Mouse (Mus musculus): ENCODE measurements around the gene Trim15.
"Not testable (repeated sequence)": the region's sequence is repeated elsewhere in the genome, so short reads cannot be mapped to it uniquely, and the experiment has no call there.

The Trim15 gene

DNA sequence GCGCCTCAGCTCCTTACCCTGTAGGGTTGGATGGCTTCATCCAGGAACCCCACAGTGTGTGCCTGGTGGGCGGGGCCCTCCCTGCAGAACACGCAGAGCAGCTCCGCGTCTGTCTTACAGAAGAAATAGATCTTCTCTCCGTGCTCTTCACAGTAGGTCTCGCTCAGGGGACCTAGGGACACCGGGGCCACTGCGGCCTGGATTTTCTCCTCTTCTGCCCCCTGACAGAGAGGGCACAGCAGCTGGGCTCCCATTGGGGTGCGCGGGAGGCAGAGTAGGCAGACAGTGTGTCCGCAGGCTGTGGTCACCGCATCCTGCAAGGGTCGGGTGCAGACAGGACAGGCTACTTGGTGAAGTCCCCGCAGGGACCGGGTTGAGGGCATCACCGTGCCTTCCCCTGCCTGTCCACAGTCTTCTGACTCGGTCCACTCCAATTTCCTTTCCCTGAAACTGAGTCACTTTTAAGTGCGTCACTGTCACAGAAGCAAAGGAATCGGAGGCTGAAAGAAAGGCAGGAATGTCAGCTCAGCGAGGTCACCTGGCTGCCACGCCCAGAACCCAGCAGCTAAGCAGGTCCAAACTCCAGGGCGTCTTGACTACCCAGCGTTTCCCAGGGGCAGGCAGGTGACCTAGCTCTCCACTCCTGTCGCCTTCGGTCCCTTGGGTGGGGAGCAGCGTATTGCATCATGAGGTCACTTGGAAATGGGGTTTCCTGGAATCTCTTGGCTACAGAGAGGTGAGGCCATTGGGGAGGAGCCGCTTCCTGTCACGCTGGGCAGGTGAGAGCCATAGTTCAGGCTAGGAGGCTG lies at the start of gene Trim15:
Gene Trim15 (minus strand): TSS at position 492 of the 809 bp plus-strand sequence.
- no peak for DNase-seq

DNA sequence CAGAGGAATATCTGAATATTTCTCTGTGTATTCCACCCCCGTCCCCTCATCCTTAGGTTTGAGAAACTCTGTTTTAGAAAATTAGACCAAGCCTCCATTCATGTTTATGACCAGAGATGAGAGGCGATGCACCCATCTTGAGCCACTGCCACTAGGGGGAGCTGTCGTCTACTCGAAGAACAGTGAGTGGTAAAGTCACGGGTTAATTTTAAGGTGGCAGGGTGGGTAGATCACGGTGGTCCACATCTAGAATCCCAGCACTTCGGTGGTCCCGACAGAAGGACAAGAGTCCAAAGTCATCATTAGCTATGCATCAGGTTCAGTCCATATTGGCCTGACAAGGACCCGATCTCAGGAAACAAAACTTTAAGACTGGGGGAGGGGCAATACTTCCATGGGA lies 48.1 kb upstream of the Trim15 start:
- DNase-seq: peak; percentile 43

DNA sequence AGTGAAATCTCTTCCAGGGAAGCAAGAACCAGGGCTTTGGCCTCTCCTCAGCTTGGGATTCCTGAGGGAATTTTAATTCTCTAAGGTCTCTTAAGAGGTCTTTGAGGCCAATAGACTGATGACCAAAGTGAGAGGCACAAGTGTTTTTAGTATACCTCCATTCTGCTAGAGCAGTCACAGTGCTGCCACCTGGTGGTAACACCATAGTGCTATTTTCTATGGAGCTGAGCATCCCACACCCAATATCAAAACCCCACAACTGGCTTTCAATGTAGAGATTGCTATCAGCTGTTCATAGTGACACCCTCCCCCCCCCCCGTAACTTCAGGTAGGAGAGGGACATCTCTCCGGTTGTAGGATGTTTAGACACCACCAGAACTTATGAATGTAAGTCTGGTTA lies 47.1 kb upstream of the Trim15 start:
- DNase-seq: peak; percentile 53

DNA sequence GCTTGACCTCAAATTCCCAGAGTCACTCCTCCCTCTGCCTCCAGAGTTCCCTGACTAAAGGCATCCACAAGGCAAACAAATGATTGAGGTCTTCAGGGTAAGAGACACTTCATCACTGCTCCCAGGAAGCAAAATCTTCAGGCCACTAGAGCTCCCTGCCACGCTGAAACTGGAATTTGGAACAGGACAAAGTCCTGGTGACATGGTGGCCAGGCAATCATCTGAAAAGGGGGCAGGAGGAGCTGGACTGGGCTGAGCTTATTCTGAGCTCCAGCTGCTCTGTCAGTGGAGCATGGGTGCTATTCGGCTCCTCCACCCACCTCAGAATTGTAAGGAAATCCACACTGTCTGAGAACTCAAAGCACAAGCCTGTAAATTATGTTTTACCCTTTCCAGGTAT lies 45.0 kb upstream of the Trim15 start:
- no peak for DNase-seq

DNA sequence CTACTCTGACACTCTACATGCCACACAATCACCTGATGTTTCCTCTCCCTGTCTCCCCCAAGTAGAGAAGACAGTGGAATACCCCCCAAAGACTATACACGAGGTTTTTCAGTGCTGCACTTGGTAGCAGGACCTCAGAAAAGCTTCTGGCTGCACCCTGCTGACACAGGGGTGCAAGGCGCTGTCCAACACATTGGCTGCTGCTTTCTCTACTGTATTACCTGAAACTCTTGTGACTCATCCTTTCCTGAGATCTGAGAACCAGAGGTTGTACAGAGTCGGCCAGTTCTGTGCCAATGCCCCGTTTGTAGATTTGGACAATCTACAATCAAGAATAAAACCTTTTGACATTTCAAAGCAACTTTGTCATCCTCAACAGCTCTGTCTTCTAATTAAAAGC lies 42.8 kb upstream of the Trim15 start:
- DNase-seq: no peak

DNA sequence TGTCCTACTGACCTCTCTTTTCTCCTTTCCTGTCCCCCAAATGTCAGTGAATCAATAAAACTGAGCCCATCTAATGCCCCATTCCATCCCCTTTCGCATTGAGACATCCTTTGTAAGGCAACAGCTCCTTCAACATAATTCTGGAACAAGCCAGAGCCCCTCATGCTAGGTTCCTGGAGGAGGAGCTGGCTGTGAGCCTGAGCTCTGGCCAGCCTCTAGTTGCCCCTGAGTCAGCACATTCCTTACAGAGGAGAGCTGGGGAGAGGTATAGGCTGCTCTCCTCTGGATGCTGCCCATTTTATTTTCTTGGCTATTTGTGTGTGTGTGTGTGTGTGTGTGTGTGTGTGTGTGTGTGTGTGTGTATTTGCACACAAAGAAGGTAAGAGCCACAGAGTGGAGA lies 41.2 kb upstream of the Trim15 start:
- DNase-seq: no peak

DNA sequence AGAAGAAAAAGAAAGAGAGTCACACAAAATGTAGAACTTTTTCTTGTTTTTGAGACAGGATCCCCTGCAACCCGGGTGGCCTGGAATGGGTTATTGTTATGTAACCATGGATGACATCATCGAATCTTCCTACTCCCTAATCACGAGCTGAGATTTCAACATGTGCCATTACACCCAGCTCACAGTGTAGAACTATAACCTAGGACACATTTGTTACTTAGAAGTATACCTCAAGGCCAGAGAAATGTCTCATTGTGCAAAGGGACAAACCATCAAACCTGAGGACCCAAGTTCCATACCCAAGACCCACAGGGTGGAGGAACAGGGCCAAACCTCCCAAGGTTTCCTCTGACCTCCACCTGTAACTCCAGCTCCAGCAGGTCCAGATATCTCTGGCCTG lies 36.6 kb upstream of the Trim15 start:
- no peak for DNase-seq

DNA sequence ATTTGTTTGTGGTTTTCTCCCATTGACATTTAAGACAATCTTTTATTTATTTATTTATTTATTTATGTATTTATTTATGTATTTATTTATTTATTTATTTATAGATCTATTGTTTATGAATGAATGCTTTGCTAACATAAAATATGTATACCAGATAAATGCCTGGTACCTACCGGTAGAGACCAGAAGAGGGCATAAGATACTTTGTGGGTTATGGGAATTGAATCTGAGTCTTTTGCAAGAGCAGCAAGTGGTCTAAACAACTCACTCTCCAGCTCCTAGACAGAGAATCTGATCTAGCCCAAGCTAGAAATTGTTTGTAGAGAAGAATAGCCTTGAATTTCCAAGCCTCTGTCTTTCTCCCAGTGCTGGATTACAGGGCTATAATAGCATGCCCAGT lies 33.7 kb upstream of the Trim15 start:
- DNase-seq: no peak

DNA sequence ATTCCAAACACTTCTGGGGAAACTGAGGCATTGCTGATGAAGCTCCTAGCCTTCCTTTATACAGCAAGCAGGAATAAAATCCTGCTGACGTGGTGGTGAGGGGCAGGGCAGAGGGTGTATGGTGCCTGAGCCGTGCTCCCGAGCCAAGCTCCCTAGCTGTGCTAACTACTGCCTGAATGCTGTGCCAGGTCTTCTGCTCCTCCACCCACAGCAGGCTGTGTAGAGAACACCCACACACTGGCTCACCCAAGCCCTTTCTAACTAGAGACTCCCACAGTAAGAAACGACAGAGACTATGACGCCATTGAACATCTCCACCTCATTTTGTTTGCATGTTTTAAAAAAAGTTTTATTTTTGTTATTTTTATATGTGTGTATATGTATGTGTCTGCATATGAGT lies 33.0 kb upstream of the Trim15 start:
- peak; percentile 13 for DNase-seq

DNA sequence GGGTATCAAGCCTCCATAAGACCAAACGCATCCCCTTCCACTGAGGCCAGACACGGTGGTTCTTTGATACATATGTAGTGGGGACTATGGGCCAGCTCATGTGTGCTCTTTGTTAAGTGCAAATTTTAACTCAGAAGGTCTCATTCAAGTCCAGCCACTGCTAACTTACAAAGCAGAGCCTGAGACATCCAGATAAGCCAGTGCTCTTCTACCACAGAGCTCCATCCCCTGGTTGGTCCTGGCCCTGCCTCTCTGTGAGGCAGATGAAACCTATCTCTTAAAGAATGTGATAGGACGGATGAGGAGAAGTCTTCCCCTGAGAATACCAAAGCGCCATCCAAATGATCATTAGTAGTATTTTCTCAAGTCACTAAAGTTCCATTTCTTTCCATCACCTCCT lies 32.4 kb upstream of the Trim15 start:
- no peak for DNase-seq

DNA sequence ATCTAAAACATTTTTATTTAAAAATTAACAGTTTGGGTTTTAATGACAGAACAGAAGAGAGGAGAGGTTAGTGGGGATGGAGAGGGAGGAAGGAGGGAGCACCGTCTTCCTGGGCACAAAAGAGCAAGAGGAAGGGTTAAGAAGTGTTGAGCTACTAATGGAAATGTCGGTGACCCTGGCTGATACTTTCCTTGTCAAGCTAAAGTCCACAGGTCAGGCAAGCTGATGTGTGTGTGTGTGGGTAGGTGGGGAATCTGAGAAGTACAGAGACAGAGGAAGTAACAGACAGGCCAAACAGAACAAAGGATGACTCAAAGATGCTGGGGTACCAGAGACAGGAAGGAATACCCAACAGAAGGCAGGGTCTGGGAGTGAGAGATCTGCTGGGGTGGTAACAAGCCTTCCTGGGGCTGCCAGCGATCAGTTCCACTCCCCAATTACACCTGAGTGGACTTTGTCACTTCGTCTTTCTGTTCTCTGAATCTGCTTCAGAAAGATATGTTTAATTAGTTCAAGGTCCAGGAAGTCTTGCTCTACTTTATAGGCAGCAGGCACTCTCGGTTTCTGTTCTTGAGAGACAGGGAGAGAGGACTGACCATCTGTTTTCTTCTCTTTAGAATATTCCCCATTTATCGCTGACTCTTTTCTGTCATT lies 30.7 kb upstream of the Trim15 start, which contains the start of gene Trim31:
Gene Trim31 (plus strand): TSS at position 567 of the 654 bp plus-strand sequence.
- no peak for DNase-seq

DNA sequence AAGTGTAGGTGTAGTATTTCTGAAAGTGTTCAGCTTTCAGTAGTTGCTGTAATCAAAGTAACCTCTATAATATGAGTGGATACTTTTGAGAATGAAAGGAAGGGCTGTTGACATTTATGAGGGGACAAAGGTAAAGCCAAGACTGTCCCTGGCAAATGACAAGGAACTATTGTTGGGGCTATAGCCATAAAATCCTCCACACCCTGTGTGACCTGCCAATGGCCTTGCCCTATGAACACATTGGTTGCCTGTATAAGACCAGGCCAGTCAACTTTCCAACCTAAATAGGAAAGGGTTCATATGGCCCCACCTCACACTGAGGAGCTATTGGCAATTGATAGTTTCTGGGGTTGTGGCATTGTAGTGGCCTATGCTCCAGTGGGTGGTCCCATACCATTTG lies 30.1 kb upstream of the Trim15 start:
- no peak for DNase-seq

DNA sequence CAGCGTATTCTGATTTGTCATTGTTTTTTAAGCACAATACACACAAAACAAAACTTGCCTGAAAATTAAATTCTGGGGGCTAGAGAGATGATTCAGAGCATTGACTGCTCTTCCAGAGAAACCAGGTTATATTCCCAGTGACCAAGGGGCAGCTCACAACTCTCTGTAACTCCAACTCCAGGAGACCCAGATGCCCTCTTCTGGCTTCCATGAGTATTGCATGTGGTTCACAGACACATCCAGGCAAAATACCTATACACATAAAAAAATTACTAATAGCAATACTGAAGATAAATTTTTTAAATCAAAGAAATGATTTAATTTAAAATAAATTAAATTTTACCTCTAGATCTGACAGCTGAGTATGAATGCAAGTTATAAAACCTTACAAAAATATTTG lies 29.6 kb upstream of the Trim15 start:
- DNase-seq: no peak

DNA sequence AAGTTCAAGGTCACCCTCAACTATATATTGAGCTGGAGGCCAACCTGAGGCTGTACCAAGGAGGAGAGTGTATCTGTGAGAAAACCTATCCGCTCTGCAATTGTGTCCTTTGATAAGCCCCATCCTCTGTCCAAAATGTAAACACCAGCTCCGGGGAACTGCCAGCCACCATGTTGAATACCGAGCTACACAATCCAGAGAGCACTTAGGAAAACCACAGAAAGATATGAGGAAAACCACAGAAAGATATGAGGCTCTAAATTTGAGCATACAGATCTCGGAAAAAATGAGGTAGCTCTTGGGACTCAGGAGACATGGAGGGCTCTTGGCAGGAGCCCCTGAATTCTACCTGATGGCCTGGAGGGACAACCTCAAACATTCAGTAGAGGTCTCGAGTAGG lies 26.4 kb upstream of the Trim15 start:
- DNase-seq: no peak

DNA sequence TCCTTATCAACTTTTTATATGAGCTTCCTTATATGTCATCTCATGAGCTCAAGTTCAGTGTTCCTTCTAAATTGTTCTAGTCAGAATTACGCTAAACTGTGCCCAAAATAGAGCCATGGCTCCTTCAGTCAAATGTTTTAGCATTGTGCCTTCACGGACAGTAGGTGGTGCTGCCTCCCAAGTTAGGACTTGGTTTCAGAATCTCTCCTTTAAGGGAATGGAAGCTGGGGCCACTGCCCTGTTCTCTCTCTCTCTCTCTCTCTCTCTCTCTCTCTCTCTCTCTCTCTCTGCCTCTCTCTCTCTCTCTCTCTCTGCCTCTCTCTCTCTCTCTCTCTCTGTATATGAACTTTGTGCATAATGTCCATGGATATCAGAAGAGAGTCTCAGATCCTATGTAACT lies 25.4 kb upstream of the Trim15 start:
- DNase-seq: peak; percentile 27

DNA sequence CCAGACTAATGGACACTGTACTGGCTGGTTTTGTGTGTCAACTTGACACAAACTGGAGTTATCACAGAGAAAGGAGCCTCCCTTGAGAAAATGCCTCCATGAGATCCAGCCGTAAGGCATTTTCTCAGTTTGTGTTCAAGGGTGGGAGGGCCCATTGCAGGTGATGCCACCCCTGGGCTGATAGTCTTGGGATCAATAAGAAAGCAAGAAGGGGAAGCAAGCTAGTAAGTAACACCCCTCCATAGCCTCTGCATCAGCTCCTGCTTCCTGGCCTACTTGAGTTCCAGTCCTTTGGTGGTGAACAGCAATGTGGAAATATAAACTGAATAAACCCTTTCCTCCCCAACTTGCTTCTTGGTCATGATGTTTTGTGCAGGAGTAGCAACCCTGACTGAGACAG lies 24.5 kb upstream of the Trim15 start:
- not testable (repeated sequence) for DNase-seq

DNA sequence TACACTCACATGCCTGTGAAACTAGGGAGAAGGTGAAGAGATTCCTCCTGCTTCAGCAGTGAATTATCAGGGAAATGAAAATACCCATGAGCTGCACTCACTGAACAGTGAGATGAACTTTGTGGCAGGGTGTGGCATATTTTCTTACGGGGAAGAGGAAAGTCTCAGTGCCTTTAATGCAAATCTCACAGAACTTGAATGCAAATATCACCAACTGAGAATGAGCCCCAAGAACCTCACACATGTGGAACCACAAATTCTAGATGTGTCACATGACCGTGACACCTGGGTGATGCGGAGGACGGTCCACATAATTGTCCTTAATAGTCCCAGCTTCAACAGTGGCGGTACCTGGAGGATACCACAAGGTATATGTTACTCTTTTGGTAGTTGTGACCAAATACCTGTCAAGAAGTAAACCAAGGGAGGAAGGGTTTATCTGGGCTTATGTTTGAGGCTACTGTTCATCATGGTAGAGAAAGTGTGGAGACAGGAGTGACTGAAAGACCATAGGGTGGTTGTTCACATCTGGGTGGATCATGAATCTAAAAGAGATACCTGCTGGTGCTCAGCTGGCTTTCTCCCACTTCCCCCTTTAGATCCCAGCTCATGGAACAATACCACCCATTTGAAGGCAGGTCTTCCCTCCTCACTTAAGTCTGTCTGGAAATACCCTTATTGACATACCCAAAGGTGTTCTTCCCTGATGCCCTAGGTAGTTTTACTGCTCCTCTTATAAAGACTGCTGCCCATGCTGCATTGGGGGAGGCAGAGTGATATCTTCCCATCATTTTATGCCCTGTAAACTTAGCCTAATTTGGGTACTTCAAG lies 23.3 kb upstream of the Trim15 start, which contains the start of gene Trim40:
Gene Trim40 (minus strand): TSS at position 51 of the 831 bp plus-strand sequence.
- DNase-seq: no peak

DNA sequence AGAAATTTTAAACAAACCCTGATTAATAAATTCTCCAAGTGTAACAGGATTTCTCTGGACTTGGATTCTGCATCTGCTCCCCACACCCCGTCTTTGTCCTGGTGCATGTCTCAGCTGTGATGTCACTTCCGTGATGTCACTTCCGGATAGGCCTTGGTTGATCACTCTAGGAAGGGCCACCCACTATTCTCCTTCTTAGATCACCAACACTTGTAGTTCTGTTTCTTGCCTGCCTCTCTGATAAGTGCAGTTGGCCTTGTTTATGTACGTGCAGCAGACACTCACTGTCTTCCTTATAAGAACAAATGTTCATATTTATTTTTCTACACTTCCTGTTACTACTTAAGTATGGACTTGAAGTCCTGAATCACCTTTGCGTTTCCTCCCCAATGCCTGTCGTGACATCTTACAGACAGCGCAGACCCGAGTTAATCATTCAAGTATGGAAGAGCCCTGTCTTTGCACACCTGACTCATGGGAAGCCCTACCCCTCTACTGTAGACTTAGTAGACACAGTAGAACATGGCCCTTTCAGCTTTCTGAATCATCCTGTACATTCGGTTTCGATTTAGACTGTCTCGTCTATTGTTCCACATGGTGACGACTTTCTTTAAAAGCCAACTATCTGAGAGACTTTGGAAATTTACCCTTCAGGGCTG lies 18.3 kb upstream of the Trim15 start:
- DNase-seq: no peak

DNA sequence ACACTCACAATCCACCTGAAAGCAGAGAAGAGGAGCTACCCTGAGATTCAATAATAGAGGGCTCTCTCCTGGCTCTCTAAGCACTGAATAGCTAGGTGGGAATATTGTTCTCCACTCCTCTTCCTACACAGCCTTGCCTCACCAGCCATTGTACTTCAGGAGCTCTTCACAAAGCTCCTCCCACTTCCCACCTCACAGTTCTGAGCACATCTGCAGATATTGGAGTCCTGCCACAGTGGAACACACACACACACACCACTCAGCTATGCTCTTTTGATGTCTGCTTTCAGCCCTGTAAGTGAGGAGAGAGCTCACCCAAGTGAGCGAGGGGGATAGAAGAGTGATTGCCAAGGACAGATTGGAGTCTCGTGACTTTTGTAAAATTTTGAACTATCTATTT lies 16.3 kb upstream of the Trim15 start:
- no peak for DNase-seq

DNA sequence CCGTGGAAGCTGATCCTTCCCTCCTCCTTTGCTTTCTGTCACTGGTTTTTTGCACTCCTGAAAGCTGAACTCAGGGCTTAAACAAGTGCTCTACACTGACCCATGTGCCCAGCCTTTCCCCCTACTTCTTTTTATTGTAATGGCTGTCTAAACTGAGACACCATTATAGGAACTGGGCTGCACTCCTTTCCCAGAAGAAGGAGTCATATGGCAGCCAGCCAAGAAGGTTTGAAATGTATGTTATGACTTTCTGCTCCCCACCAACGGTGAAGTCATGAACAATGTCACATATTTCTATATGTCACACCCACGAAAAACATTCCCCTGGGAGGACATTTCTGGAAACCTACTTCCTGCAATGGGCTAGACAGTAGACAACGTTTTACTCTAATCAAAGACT lies 7.6 kb upstream of the Trim15 start:
- no peak for DNase-seq

DNA sequence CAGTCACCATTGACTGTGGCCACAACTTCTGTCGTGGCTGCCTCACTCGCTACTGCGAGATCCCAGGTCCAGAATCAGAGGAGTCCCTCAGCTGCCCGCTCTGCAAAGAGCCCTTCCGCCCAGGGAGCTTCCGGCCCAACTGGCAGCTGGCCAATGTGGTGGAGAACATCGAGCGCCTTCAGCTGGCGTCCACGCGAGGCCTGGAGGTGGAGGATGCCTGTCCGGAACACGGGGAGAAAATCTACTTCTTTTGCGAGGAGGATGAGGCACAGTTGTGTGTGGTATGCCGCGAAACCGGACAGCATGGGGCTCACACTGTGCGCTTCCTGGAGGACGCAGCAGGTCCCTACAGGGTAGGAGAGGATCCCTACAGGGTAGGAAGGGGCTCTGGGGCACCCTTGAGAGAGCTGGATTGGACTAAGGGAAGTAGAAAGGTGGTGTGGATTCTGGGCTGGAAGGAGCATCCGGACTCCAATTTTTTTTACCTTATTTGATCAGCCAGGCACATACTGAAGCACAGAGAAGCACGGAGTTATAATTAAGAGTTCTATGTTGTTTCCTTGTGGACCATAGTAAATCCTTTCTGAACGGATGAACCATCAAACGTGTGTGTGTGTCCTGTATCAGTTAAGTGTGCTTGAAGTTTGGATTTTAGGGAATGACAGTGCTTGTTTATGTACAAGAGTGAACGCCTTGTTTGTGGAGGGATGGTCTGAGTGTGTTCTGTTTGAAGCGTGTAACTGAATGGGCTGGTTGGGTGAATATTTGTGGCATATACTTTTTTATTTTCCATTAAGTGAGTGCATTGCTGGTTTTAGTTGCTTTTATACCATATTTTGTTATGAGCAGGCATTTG lies 3.2 kb upstream of the Trim15 start:
- DNase-seq: no peak
